Mouse (Mus musculus) hindbrain, embryonic 12.5 days (tissue): Measurements from ENCODE around the gene E130218I03Rik. TPM values are rescaled to one million over a fixed set of nuclear protein-coding genes. Genes with fewer than 3 reads are reported as not detected.
A peak's percentile ranks its signal among the peaks of the same experiment; 100 is the strongest.

Experiments
- ATAC-seq: fragments of 200-750 bp; cut with Nextera tagmentation; 2 replicates; pipeline ENCODE4 v1.8.0; 2017; ENCODE audit warnings: moderate TSS enrichment; ENCODE audit not compliant: low FRiP score
- H3K27ac ChIP-seq: fragments of 300-500 bp; sonication (generic); 2 replicates; pipeline ENCODE4 v1.5.1; 2016; ENCODE audit warnings: mild to moderate bottlenecking
- H3K27me3 ChIP-seq: fragments of 300-500 bp; sonication (generic); 2 replicates; pipeline ENCODE4 v1.6.1; 2016; ENCODE audit warnings: mild to moderate bottlenecking
- H3K36me3 ChIP-seq: fragments of 300-500 bp; sonication (generic); 2 replicates; pipeline ENCODE4 v1.6.1; 2016; ENCODE audit warnings: mild to moderate bottlenecking
- H3K4me1 ChIP-seq: fragments of 300-500 bp; sonication (generic); 2 replicates; pipeline ENCODE4 v1.6.1; 2016
- H3K4me2 ChIP-seq: fragments of 300-500 bp; sonication (generic); replicated peaks from 2 replicates; pipeline ENCODE4 v1.6.1; 2016; ENCODE audit warnings: mild to moderate bottlenecking
- H3K4me3 ChIP-seq: fragments of 300-500 bp; sonication (generic); 2 replicates; pipeline ENCODE4 v1.5.1; 2016; ENCODE audit warnings: mild to moderate bottlenecking
- H3K9ac ChIP-seq: fragments of 300-500 bp; sonication (generic); 2 replicates; pipeline ENCODE4 v1.6.1; 2016; ENCODE audit warnings: mild to moderate bottlenecking, moderate library complexity
- H3K9me3 ChIP-seq: fragments of 300-500 bp; sonication (generic); replicated peaks from 2 replicates; pipeline ENCODE4 v1.6.1; 2016; ENCODE audit warnings: mild to moderate bottlenecking
- WGBS: fragments of 180-500 bp; shearing (Covaris S2); methylation state at CpG from one replicate; pipeline ENCODE4 v1.1.7; 2016; 5-methylcytosine and 5-hydroxymethylcytosine counted together
- polyA plus RNA-seq: library from polyadenylated mRNA; unstranded; fragments of >200 nt; fragmentation: Nextera tagmentation; extraction: Ambion mirVana; gene quantifications from 2 replicates; pipeline ENCODE4 v1.2.1, GENCODE M21; 2016

Gene E130218I03Rik
- 0.31 and 0.66 TPM in 2 replicates for polyA plus RNA-seq

DNA sequence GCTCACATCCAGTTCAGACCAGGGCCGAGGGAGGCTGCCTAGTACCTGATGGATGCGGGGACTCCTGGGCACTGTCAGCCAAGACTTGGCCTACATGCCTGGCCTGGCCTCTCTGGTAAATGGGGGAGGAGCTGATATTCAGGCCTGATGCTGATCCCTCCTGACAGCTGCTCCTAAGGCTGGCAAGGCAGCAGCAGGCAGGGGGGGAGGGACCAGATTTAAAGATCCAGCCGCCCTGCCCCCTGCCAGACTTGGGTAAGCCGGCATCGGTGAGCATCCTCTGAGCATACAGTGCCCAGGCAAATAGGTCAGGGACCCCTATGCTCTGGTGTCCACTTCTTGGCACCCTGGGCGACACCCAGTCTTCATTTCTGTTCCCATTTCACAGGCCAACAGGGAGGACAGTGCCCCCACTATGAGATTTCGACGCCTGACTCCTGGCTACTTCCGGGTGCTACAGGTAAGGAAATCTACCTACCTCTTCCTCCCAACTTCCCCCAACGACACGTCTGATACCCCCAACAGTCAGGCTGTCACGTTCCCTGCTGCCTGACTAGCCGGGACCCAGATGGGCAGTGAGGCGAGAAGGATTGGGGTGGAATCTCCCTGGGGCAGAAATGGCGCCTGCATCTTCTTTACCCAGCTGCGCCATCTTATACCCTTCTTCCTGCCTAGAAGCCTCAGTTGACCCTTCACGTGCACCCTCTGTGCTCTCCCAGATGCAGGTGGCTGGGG is at the start of gene E130218I03Rik:
E130218I03Rik (plus strand) TSS at position 147 of the 735 bp plus-strand sequence.
- no peak for ATAC-seq
- H3K27ac ChIP-seq = no peak within 1 kb of the TSS
- H3K9me3 ChIP-seq = no peaks in the 10 kb centered on the region
- peak within 1 kb of the TSS; percentile 87 for H3K4me3 ChIP-seq
- peaks cover 17% of the 10 kb centered on the region for H3K4me1 ChIP-seq
- H3K36me3 ChIP-seq = no peaks in the 10 kb centered on the region
- peaks cover 31% of the 10 kb centered on the region for H3K27me3 ChIP-seq
- 91% methylated on average over 17 of the region's 17 CpGs for WGBS
- H3K4me2 ChIP-seq = peak within 1 kb of the TSS; percentile 96
- peak within 1 kb of the TSS; percentile 83; the same call in 1 of the 2 replicates for H3K9ac ChIP-seq

DNA sequence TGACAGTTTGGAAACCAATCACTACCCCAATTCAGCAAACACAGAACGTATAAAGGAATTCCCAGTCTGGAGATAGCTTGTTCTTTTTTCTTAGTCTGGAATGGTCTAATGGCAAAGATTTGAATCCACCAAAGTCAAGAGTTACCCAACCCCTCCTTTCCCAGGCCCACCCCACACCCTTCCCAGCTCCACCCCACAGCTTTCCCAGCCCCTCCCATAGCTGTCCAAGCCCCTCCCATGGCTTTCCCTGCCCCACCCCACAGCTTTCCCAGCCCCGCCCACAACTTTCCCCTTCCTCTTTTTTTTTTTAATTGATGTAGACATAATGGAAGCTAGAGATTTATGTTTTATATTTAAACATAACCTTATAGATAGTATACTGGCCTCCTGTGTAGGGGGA is 44.1 kb upstream of the E130218I03Rik start:
- ATAC-seq = no peak
- Histone ChIP-seq H3K4me3 (no peak overlapping the region), H3K27ac (no peak overlapping the region), H3K27me3 (no peaks in the 10 kb centered on the region), H3K9ac (no peak overlapping the region), H3K4me2 (no peak overlapping the region), H3K36me3 (no peaks in the 10 kb centered on the region), H3K4me1 (no peaks in the 10 kb centered on the region), H3K9me3 (no peaks in the 10 kb centered on the region)
- WGBS = 79% methylated on average over 2 of the region's 2 CpGs

DNA sequence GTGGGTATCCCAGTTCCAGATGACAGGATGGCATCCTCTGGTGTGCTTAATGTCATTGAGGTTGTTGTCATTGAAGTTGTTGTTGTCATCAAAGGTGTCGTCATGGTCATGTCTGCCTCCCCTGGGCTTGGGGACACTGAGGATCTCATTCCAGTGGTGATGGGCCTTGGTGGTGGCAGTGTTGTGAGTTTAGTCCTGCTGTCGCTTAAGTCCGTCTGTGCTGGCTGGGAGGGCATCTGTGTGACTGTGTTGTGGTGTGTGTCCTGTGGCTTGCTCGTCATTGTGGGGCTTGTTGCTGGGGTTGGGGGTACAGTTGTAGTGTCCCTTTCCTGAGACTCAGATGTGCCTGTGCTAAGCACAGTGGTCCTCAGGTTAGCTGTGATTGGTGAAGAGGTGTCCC is 40.6 kb upstream of the E130218I03Rik start, which contains the start of gene Gm7534:
Gm7534 (minus strand) TSS at position 101 of the 400 bp plus-strand sequence.
- Histone ChIP-seq H3K9ac (no peak within 1 kb of the TSS), H3K4me1 (no peaks in the 10 kb centered on the region), H3K4me3 (no peak within 1 kb of the TSS), H3K27ac (no peak within 1 kb of the TSS), H3K9me3 (no peaks in the 10 kb centered on the region), H3K27me3 (no peaks in the 10 kb centered on the region), H3K4me2 (no peak within 1 kb of the TSS), H3K36me3 (no peaks in the 10 kb centered on the region)
- WGBS = 88% methylated on average over 4 of the region's 4 CpGs
- no peak for ATAC-seq

DNA sequence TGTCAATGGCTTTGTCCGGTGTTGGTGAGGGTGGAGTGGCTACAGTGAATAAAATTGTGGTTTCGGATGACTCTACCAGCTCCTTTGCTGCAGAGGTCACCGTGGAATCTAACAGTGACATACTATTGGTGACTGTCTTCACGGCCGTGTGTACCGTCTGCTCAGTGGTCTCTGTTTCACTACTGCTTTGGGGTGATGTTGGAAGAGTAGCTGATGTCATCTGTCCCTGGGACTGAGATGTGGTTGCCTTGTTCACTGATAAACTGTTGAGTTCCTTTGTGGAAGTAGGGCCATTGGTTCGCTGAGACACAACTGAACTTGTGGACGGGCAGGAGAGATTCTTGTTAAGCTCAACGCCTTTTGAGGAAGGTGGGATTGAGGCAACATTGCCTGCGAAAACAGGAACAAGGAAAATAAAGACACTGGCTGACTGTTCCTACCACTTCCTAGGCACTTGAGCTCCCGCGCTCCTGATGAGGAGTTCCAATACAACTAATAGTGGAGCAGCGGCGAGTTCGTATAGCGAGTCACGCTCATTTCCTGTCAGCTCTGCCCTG is 40.0 kb upstream of the E130218I03Rik start:
- Histone ChIP-seq H3K36me3 (no peaks in the 10 kb centered on the region), H3K27me3 (no peaks in the 10 kb centered on the region), H3K27ac (no peak overlapping the region), H3K4me2 (no peak overlapping the region), H3K4me3 (no peak overlapping the region), H3K9ac (no peak overlapping the region), H3K4me1 (no peaks in the 10 kb centered on the region), H3K9me3 (no peaks in the 10 kb centered on the region)
- no peak for ATAC-seq
- WGBS = 87% methylated on average over 17 of the region's 17 CpGs

DNA sequence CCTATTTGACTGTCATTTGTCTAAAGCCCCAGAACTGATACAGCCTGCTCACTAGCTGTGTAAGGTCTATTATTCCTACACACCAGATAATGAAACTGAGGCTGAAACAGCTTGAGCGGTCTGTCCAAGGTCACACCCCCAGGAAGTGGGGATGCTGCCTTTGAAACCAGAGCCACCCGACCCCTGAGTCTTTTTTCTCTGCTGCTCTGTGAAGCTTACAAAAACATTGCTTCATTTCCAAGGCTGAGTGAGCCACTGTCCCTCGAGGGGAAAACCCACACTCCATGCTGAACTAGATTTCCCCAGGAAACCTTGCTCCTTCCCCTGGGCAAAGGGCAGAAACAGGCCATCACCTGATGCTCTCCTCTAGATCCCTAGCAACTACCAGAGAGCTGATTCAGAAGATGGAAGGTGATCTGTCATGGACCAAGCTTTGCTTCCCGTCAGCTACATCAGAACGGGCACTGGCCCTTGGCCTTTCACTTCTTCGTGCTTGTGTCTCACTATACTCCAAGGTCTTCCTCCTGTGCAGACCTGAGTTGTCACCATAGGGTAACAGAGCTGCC is 36.9 kb upstream of the E130218I03Rik start:
- no peak overlapping the region for H3K9ac ChIP-seq
- H3K27ac ChIP-seq = no peak overlapping the region
- ATAC-seq = no peak
- no peaks in the 10 kb centered on the region for H3K4me1 ChIP-seq
- no peak overlapping the region for H3K4me2 ChIP-seq
- no peaks in the 10 kb centered on the region for H3K9me3 ChIP-seq
- no peak overlapping the region for H3K4me3 ChIP-seq
- H3K27me3 ChIP-seq = no peaks in the 10 kb centered on the region
- no peaks in the 10 kb centered on the region for H3K36me3 ChIP-seq
- 63% methylated on average over 6 of the region's 6 CpGs for WGBS

DNA sequence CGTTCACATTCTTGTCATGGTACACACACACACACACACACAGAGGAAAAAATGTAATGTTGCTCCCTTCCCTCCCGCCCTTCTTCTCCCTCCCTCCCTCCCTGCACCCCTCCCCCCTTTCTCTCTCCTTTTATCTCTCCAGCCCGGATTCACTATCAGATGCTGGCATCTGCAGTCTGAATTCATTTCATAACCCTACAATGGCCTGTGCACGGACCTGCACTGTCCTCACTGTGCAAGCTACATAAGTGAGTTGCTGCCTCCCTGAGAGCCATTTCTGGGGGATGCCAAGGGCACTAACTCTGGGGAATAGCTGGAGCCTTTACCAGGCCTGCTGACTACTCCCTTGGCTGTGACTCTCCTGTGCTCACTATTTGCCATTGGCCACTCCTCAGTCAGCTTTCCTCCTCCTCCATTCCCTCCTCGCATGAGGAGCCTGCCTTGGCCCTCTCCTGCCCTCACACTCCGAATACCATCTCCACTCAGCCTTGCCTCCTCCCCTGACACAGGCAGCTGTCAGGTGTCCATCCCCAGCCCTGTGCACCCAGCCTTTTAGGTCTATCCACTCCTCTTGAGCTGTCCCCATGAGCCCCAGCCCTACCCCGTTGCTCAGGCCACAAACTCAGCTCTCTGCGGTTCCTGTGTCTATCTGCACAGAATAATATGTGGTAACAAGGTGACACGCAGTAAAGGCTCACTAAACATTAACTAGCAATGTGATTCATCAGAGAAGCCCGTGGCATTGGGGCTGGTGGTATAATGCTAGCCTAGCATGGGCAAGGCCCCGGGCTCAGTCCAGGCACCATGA is 20.5 kb upstream of the E130218I03Rik start:
- Histone ChIP-seq H3K9ac (no peak overlapping the region), H3K36me3 (no peaks in the 10 kb centered on the region), H3K4me1 (no peaks in the 10 kb centered on the region), H3K27ac (no peak overlapping the region), H3K4me3 (no peak overlapping the region), H3K9me3 (no peaks in the 10 kb centered on the region), H3K27me3 (0 out of 2 replicates have a peak, but pooled peaks cover 2% of the 10 kb centered on the region), H3K4me2 (no peak overlapping the region)
- no peak for ATAC-seq
- WGBS = 59% methylated on average over 11 of the region's 11 CpGs

DNA sequence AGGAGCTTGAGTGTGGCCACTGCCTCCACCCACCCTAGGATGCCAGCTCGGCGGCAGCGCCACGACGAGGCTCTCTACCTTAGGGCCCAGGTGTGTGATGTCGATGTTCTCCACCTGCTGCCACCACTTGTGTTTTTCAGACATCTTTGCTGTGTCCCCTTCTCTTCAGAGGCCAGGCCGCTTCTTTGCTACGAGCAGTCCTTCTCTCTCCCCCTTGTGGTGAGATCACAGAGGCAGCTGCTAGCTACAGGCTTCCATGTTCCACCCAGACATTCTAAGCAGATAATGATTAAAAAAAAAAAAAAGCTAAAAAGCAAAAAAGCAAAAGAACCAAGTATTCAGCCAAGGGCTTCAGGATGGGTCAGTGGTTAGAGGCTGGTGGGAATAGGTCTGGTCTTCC is 16.3 kb upstream of the E130218I03Rik start, which contains the start of gene Catsper4:
Catsper4 (minus strand) TSS at position 190 of the 400 bp plus-strand sequence.
- no peak within 1 kb of the TSS for H3K27ac ChIP-seq
- H3K4me3 ChIP-seq = no peak within 1 kb of the TSS
- ATAC-seq = no peak
- no peaks in the 10 kb centered on the region for H3K4me1 ChIP-seq
- H3K27me3 ChIP-seq = 0 out of 2 replicates have a peak, but pooled peaks cover 2% of the 10 kb centered on the region
- no peak within 1 kb of the TSS for H3K4me2 ChIP-seq
- H3K9ac ChIP-seq = no peak within 1 kb of the TSS
- H3K9me3 ChIP-seq = no peaks in the 10 kb centered on the region
- 66% methylated on average over 8 of the region's 8 CpGs for WGBS
- H3K36me3 ChIP-seq = no peaks in the 10 kb centered on the region

DNA sequence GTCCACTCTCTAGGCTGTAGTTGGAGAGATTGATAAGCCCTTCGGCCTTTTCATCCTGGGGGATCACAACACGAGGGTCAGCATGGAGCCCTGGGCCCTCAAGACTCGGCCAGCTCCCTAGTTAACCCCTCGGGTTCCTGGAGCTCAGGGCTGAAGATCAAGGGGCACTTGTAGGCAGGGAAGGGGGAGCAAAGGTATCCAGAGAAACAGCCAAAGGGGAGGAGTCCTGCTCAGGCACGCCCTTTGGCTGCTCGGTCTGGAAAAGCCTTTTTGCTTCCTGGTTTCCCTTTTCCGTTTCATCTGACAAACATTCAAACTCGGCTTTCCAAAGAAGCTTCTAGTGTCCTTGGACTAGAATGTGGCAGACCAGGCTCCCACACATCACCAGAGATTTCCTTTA is 13.0 kb upstream of the E130218I03Rik start:
- ATAC-seq = no peak
- Histone ChIP-seq H3K27ac (no peak overlapping the region), H3K27me3 (peaks cover 3% of the 10 kb centered on the region; the same call in 1 of the 2 replicates)

DNA sequence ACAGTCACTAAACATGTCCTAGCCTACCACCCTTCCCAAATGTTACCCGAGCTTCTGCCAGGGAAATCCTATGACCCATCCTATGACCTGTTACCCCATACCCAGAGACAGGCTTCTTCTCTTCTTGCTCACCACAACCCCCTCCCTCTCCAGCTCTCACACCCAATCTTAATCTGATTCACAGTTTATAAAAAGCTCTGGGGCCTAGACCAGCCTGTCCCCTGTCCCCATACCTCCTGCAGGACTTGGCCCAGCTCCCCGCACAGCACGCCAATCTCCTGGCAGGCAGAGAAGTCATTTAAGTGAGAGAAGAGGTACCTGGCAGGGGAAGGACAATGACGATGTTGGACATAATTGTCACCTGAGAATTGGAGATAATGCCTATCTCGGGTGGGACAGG is 8.6 kb upstream of the E130218I03Rik start:
- Histone ChIP-seq H3K9me3 (no peaks in the 10 kb centered on the region), H3K9ac (no peak overlapping the region), H3K27ac (no peak overlapping the region), H3K4me2 (no peak overlapping the region), H3K4me3 (no peak overlapping the region), H3K27me3 (peaks cover 35% of the 10 kb centered on the region), H3K4me1 (peaks cover 9% of the 10 kb centered on the region; the same call in 1 of the 2 replicates), H3K36me3 (no peaks in the 10 kb centered on the region)
- 81% methylated on average over 5 of the region's 5 CpGs for WGBS
- no peak for ATAC-seq

More for the DNA sequence above, 13.0 kb upstream of the E130218I03Rik start:
- Histone ChIP-seq H3K4me1 (peaks cover 3% of the 10 kb centered on the region; the same call in 1 of the 2 replicates), H3K4me2 (no peak overlapping the region), H3K9ac (no peak overlapping the region), H3K36me3 (no peaks in the 10 kb centered on the region), H3K4me3 (no peak overlapping the region), H3K9me3 (no peaks in the 10 kb centered on the region)
- WGBS = 47% methylated on average over 8 of the region's 8 CpGs

DNA sequence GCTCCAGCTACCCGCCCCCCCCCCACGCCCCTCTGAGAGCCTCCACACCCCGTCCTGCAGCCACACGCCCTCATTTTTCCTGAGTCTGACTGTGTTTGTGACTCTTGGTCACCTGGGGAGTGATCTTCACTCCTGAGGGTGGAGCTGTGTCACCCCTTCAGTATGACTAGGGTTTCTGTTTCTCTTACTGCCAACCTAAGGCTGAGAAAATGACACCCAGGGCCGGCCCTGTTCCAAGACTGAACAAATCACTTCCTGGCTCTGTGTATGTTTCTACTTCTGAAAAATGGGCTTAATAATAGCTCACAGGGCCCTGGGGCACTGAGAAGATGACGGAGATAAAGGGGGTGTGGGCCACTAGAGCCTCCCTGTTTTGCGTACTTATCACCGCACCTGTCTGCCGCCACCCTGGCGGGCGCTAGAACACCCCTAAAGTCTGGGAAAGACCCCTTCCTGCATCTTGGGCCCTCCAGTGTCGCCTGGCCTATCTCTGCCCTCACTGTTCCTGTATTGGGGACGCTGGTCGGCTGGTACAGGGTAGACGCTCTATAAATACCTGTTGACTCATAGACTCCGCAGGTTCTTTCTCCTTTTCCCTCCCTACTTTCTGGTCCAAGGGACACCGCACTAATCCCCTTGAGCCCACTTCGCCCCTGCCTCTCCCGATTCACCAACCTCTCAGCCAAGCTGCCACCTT is 5.7 kb upstream of the E130218I03Rik start:
- Histone ChIP-seq H3K4me1 (peaks cover 7% of the 10 kb centered on the region; the same call in 1 of the 2 replicates), H3K4me2 (peak overlapping the region; percentile 25), H3K9me3 (no peaks in the 10 kb centered on the region), H3K27ac (no peak overlapping the region), H3K9ac (no peak overlapping the region), H3K36me3 (no peaks in the 10 kb centered on the region), H3K4me3 (peak overlapping the region; percentile 8; the same call in 1 of the 2 replicates), H3K27me3 (peaks cover 35% of the 10 kb centered on the region)
- WGBS = 27% methylated on average over 19 of the region's 19 CpGs
- no peak for ATAC-seq

DNA sequence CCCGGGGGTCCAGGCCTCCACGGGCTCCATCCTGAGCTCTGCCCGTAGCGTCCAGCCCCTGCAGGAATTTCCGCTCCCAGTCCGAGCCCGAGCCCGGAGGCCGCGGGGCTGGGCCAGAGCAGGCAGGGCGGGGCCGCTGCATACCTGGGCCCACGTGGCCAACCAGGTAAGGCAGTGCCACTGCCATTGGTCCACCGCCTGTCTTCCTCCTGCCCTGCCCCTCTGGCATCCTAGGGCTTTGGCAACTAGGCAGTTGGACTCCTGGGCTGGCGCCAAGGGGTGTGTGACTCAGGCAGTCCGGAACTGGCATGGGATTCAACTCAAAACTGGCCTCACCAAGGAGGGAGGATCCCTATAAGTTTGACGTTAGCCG is 5.2 kb upstream of the E130218I03Rik start, which contains the start of gene Cnksr1:
Cnksr1 (minus strand) TSS at position 121 of the 373 bp plus-strand sequence.
- Histone ChIP-seq H3K9ac (no peak within 1 kb of the TSS), H3K4me1 (peaks cover 6% of the 10 kb centered on the region; the same call in 1 of the 2 replicates), H3K9me3 (no peaks in the 10 kb centered on the region), H3K27ac (no peak within 1 kb of the TSS), H3K4me3 (peak within 1 kb of the TSS; percentile 8; the same call in 1 of the 2 replicates), H3K27me3 (peaks cover 35% of the 10 kb centered on the region), H3K36me3 (no peaks in the 10 kb centered on the region), H3K4me2 (peak within 1 kb of the TSS; percentile 25)
- 3% methylated on average over 18 of the region's 18 CpGs for WGBS
- 0 out of 2 replicates have a peak, but pooled peaks have one; percentile 26 for ATAC-seq
